Mouse (Mus musculus): ENCODE data around the gene Fignl2. TPM values are rescaled to one million over a fixed set of nuclear protein-coding genes. Genes with fewer than 3 reads are reported as not detected.
A peak's percentile ranks its signal among the peaks of the same experiment; 100 is the strongest.
"Not testable (repeated sequence)": the region's sequence is repeated elsewhere in the genome, so short reads cannot be mapped to it uniquely, and the experiment has no call there.

Gene Fignl2
- polyA plus RNA-seq, 1 experiment = 0.02 TPM

- TF ChIP-seq SRF (IDR thresholded peaks at IDR 0.05; ENCODE audit: control insufficient read depth, insufficient read length, low read depth) (no peak), MYOD1 (IDR thresholded peaks at IDR 0.05; ENCODE audit: control insufficient read depth in 1 of 3, insufficient read length in 2 of 3, low read depth in 2 of 3) (no peak), USF1 (IDR thresholded peaks at IDR 0.05; ENCODE audit: low read depth) (no peak), E2F4 (IDR thresholded peaks at IDR 0.05; ENCODE audit: insufficient read depth) (no peak), MAX (IDR thresholded peaks at IDR 0.05; ENCODE audit: low read depth) (no peak), REST (IDR thresholded peaks at IDR 0.05; ENCODE audit: insufficient read depth, insufficient read length) (no peak), POLR2AphosphoS2 (IDR thresholded peaks at IDR 0.05; ENCODE audit: insufficient read length, low read depth) (no peak), CEBPB (IDR thresholded peaks at IDR 0.05; ENCODE audit: insufficient read depth, poor library complexity, severe bottlenecking) (no peak), TCF12 (IDR thresholded peaks at IDR 0.05; ENCODE audit: insufficient read depth, poor library complexity, severe bottlenecking) (no peak), POLR2A (IDR thresholded peaks at IDR 0.05; ENCODE audit: insufficient read length, low read depth) (no peak), MYOG (IDR thresholded peaks at IDR 0.05; ENCODE audit: control insufficient read depth in 1 of 3, insufficient read depth in 1 of 3, insufficient read length in 2 of 3, low read depth in 2 of 3) (no peak), TCF3 (IDR thresholded peaks at IDR 0.05; ENCODE audit: insufficient read length, low read depth) (no peak)
- H3ac ChIP-seq (ENCODE audit: control insufficient read depth, insufficient read length) = no peak overlapping the region
- H3K4me2 ChIP-seq (ENCODE audit: low read depth) = no peak overlapping the region
- H3K4me3 ChIP-seq = no peak overlapping the region
- peaks cover 55% of the 10 kb centered on the region for H3K27me3 ChIP-seq (ENCODE audit: control insufficient read depth, insufficient read depth, insufficient read length)
- no peaks in the 10 kb centered on the region for H3K36me3 ChIP-seq (ENCODE audit: control insufficient read depth, insufficient read depth)
- H3K79me2 ChIP-seq (ENCODE audit: control insufficient read depth, insufficient read depth) = no peaks in the 10 kb centered on the region
These were observed 43.9 kb upstream of the Fignl2 start for GRCm38 (mm10) chr15:101122290-101122589.

- no peaks in the 10 kb centered on the region for H3K36me3 ChIP-seq (ENCODE audit: control insufficient read depth, insufficient read depth)
- no peak overlapping the region for H3K4me2 ChIP-seq (ENCODE audit: low read depth)
- no peak overlapping the region for H3K4me3 ChIP-seq
- peaks cover 49% of the 10 kb centered on the region for H3K27me3 ChIP-seq (ENCODE audit: control insufficient read depth, insufficient read depth, insufficient read length)
- H3K79me2 ChIP-seq (ENCODE audit: control insufficient read depth, insufficient read depth) = no peaks in the 10 kb centered on the region
- no peak overlapping the region for H3ac ChIP-seq (ENCODE audit: control insufficient read depth, insufficient read length)
- no peak for TF ChIP-seq CEBPB (IDR thresholded peaks at IDR 0.05; ENCODE audit: insufficient read depth, poor library complexity, severe bottlenecking)
- no peak for TF ChIP-seq TCF3 (IDR thresholded peaks at IDR 0.05; ENCODE audit: insufficient read length, low read depth)
- no peak for TF ChIP-seq REST (IDR thresholded peaks at IDR 0.05; ENCODE audit: insufficient read depth, insufficient read length)
- no peak for TF ChIP-seq POLR2AphosphoS2 (IDR thresholded peaks at IDR 0.05; ENCODE audit: insufficient read length, low read depth)
- no peak for TF ChIP-seq POLR2A (IDR thresholded peaks at IDR 0.05; ENCODE audit: insufficient read length, low read depth)
- no peak for TF ChIP-seq MYOD1 (IDR thresholded peaks at IDR 0.05; ENCODE audit: control insufficient read depth in 1 of 3, insufficient read length in 2 of 3, low read depth in 2 of 3)
- TF ChIP-seq SRF (IDR thresholded peaks at IDR 0.05; ENCODE audit: control insufficient read depth, insufficient read length, low read depth) = no peak
- TF ChIP-seq MYOG (IDR thresholded peaks at IDR 0.05; ENCODE audit: control insufficient read depth in 1 of 3, insufficient read depth in 1 of 3, insufficient read length in 2 of 3, low read depth in 2 of 3) = no peak
These were observed 43.3 kb upstream of the Fignl2 start for GRCm38 (mm10) chr15:101121411-101122289.

GRCm38 (mm10) chr15:101118399-101119125, 40.2 kb upstream of the Fignl2 start:
- Histone ChIP-seq H3K27me3 (ENCODE audit: control insufficient read depth, insufficient read depth, insufficient read length) (peaks cover 34% of the 10 kb centered on the region), H3K79me2 (ENCODE audit: control insufficient read depth, insufficient read depth) (no peaks in the 10 kb centered on the region), H3K4me3 (no peak overlapping the region), H3K36me3 (ENCODE audit: control insufficient read depth, insufficient read depth) (no peaks in the 10 kb centered on the region), H3ac (ENCODE audit: control insufficient read depth, insufficient read length) (no peak overlapping the region), H3K4me2 (ENCODE audit: low read depth) (no peak overlapping the region)
- no peak for TF ChIP-seq USF1 (IDR thresholded peaks at IDR 0.05; ENCODE audit: low read depth)
- no peak for TF ChIP-seq POLR2AphosphoS2 (IDR thresholded peaks at IDR 0.05; ENCODE audit: insufficient read length, low read depth)
- TF ChIP-seq MYOG (IDR thresholded peaks at IDR 0.05; ENCODE audit: control insufficient read depth in 1 of 3, insufficient read depth in 1 of 3, insufficient read length in 2 of 3, low read depth in 2 of 3) = no peak
- TF ChIP-seq TCF3 (IDR thresholded peaks at IDR 0.05; ENCODE audit: insufficient read length, low read depth) = no peak
- no peak for TF ChIP-seq MYOD1 (IDR thresholded peaks at IDR 0.05; ENCODE audit: control insufficient read depth in 1 of 3, insufficient read length in 2 of 3, low read depth in 2 of 3)
- TF ChIP-seq SRF (IDR thresholded peaks at IDR 0.05; ENCODE audit: control insufficient read depth, insufficient read length, low read depth) = no peak
- TF ChIP-seq MAX (IDR thresholded peaks at IDR 0.05; ENCODE audit: low read depth) = no peak
- no peak for TF ChIP-seq TCF12 (IDR thresholded peaks at IDR 0.05; ENCODE audit: insufficient read depth, poor library complexity, severe bottlenecking)
- no peak for TF ChIP-seq E2F4 (IDR thresholded peaks at IDR 0.05; ENCODE audit: insufficient read depth)
- no peak for TF ChIP-seq REST (IDR thresholded peaks at IDR 0.05; ENCODE audit: insufficient read depth, insufficient read length)
- no peak for TF ChIP-seq CEBPB (IDR thresholded peaks at IDR 0.05; ENCODE audit: insufficient read depth, poor library complexity, severe bottlenecking)
- TF ChIP-seq POLR2A (IDR thresholded peaks at IDR 0.05; ENCODE audit: insufficient read length, low read depth) = no peak

DNA sequence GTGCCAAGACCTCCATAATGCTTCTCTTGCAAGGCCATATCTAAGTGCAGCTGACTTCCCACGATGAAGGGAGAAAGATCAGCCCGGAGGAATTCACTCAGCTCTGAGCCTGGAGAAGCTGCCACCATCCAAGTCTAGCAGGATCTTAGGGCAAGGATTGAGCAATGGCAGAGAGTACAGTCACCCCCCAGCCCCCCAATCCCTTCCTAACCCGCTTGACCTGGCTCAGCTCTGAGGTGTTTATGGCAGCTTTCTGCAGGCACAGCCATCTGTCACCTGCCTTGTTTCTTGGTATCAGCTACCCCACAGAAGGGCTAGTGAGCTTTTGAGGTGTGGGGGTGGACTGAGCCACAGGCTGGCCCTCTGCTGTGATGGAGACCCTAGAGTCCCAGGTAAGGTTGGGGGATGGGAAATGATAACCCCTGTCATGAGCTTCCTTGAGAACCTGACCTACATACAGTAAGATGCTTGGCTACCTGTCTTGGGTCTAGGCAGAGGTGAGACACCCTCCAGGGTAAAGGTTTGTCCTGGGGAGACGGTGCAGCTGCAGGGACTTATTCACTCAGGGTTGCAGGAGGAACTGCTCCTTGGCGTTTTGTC, 37.2 kb upstream of the Fignl2 start, which contains the start of gene Ankrd33:
Gene Ankrd33, plus strand, starts transcription at position 245 of the 600 bp plus-strand sequence.
- Histone ChIP-seq H3K36me3 (ENCODE audit: control insufficient read depth, insufficient read depth) (no peaks in the 10 kb centered on the region), H3K4me3 (no peak within 1 kb of the TSS), H3K27me3 (ENCODE audit: control insufficient read depth, insufficient read depth, insufficient read length) (peaks cover 36% of the 10 kb centered on the region), H3K4me2 (ENCODE audit: low read depth) (no peak within 1 kb of the TSS), H3ac (ENCODE audit: control insufficient read depth, insufficient read length) (no peak within 1 kb of the TSS), H3K79me2 (ENCODE audit: control insufficient read depth, insufficient read depth) (no peaks in the 10 kb centered on the region)
- TF ChIP-seq POLR2A (IDR thresholded peaks at IDR 0.05; ENCODE audit: insufficient read length, low read depth) = no peak

- H3K4me2 ChIP-seq (ENCODE audit: low read depth) = peak overlapping the region; percentile 39
- H3K36me3 ChIP-seq (ENCODE audit: control insufficient read depth, insufficient read depth); H3K4me3 ChIP-seq; H3K79me2 ChIP-seq (ENCODE audit: control insufficient read depth, insufficient read depth); H3ac ChIP-seq (ENCODE audit: control insufficient read depth, insufficient read length): not testable (repeated sequence)
- peaks cover 30% of the 10 kb centered on the region for H3K27me3 ChIP-seq (ENCODE audit: control insufficient read depth, insufficient read depth, insufficient read length)
These were observed 35.4 kb upstream of the Fignl2 start for GRCm38 (mm10) chr15:101113778-101114177.
